Mouse (Mus musculus): ENCODE measurements around the gene C2cd5. TPM values are rescaled to one million over a fixed set of nuclear protein-coding genes. Genes with fewer than 3 reads are reported as not detected.
"Not testable (repeated sequence)": the region's sequence is repeated elsewhere in the genome, so short reads cannot be mapped to it uniquely, and the experiment has no call there.

C2cd5 gene
- total and polyA plus RNA-seq, 3 experiments = 19.1 to 22.3 (median 19.7) TPM

DNA sequence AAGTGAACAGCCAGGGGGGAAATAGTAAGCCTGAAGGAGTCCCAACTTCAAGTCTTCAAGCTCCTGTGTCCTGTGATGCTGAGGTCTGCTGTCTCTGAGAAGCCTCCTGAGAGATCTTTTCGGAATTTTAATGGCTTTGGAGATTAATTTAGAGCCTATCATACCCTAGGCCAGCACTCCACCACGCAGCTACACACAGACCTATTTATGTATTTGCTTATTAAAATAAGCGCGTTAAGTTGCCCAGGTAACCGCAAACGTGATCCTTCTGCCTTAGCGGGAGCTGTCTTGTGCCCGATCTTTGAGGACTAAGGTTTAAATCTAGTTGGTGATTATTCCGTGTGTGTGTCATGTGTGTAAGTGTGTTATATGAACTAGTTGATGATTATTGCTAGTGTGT, 43.4 kb upstream of the C2cd5 start:
- H3K9ac ChIP-seq (ENCODE audit: insufficient read depth, low read depth) = no peak overlapping the region
- no peak for DNase-seq (ENCODE audit: extremely low read depth)
- no peak overlapping the region for H3K27ac ChIP-seq (ENCODE audit: insufficient read depth, low read depth)
- no peak for TF ChIP-seq USF2 (conservative IDR thresholded peaks at IDR 0.05; ENCODE audit: low read depth, low read length)
- TF ChIP-seq JUND (conservative IDR thresholded peaks at IDR 0.05; ENCODE audit: low read depth, low read length) = no peak
- no peak for TF ChIP-seq TCF12 (IDR thresholded peaks at IDR 0.05; ENCODE audit: low read depth, low read length)
- no peak for TF ChIP-seq ZC3H11A (IDR thresholded peaks at IDR 0.05; ENCODE audit: low read depth, low read length)
- TF ChIP-seq TBP (conservative IDR thresholded peaks at IDR 0.05; ENCODE audit: low read depth, low read length) = no peak
- TF ChIP-seq MAX (IDR thresholded peaks at IDR 0.05; ENCODE audit: low read length) = no peak
- TF ChIP-seq CHD1 (IDR thresholded peaks at IDR 0.05; ENCODE audit: low read depth, low read length) = no peak
- TF ChIP-seq USF1 (IDR thresholded peaks at IDR 0.05; ENCODE audit: low read depth, low read length) = no peak
- TF ChIP-seq E2F4 (IDR thresholded peaks at IDR 0.05; ENCODE audit: insufficient replicate concordance, low read depth, low read length) = no peak
- TF ChIP-seq ZNF384 (IDR thresholded peaks at IDR 0.05; ENCODE audit: low read depth, low read length) = no peak
- no peak for TF ChIP-seq ELF1 (IDR thresholded peaks at IDR 0.05; ENCODE audit: low read depth, low read length)
- no peak for TF ChIP-seq CHD2 (IDR thresholded peaks at IDR 0.05; ENCODE audit: low read length)
- no peak for TF ChIP-seq SMC3 (IDR thresholded peaks at IDR 0.05; ENCODE audit: low read depth, low read length)
- H3K27me3 ChIP-seq (replicated peaks) = no peaks in the 10 kb centered on the region
- H3K4me3 ChIP-seq (replicated peaks in 1 of 3; ENCODE audit: low read depth in 2 of 3, low read length in 2 of 3, poor library complexity in 1 of 3) = no peak overlapping the region
- in situ Hi-C loops (cut with MboI; ENCODE audit: low pct_ligation_motif_present, low pct_unique_long_range_greater_than_20kb, low sequenced_read_pairs) (no loop called here), dilution Hi-C loops (cut with MboI; ENCODE audit: extremely low pct_ligation_motif_present, extremely low pct_unique_long_range_greater_than_20kb, low sequenced_read_pairs) (no loop called here)
- H3K4me1 ChIP-seq (ENCODE audit: control insufficient read depth in 1 of 2, insufficient read depth in 2 of 2) = no peaks in the 10 kb centered on the region
- H3K79me2 ChIP-seq (replicated peaks; ENCODE audit: control insufficient read depth, extremely low read depth, insufficient read depth, poor library complexity, severe bottlenecking) = no peaks in the 10 kb centered on the region
- no peak overlapping the region for H3K4me2 ChIP-seq (ENCODE audit: insufficient read depth, low read depth, poor library complexity, severe bottlenecking)
- H3K9me3 ChIP-seq (replicated peaks; ENCODE audit: low read length) = peaks cover 4% of the 10 kb centered on the region
- no peaks in the 10 kb centered on the region for H3K36me3 ChIP-seq (replicated peaks in 1 of 2; ENCODE audit: control insufficient read depth in 1 of 2, insufficient read depth in 1 of 2, low read length in 1 of 2)

DNA sequence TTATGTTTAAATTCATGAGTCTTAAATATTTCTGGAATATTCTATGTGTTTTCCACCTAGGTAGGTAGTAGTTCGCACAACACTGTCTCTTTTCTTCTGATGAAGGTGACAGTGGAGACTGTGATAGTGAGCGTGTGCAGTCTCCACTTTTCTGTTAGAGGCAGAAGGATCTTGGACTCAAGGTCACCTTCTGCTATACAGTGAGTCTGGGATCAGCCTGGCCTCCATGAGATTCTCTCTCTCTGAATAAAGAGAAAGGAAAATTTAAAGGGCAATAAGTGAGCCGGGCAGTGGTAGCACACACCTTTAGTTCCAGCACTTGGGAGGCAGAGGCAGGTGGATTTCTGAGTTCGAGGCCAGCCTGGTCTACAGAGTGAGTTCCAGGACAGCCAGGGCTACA, 42.9 kb upstream of the C2cd5 start:
- H3K4me3 ChIP-seq (replicated peaks in 1 of 3; ENCODE audit: low read depth in 2 of 3, low read length in 2 of 3, poor library complexity in 1 of 3) = no peak overlapping the region
- in situ Hi-C loops (cut with MboI; ENCODE audit: low pct_ligation_motif_present, low pct_unique_long_range_greater_than_20kb, low sequenced_read_pairs) (no loop called here), dilution Hi-C loops (cut with MboI; ENCODE audit: extremely low pct_ligation_motif_present, extremely low pct_unique_long_range_greater_than_20kb, low sequenced_read_pairs) (no loop called here)
- H3K36me3 ChIP-seq (replicated peaks in 1 of 2; ENCODE audit: control insufficient read depth in 1 of 2, insufficient read depth in 1 of 2, low read length in 1 of 2) = no peaks in the 10 kb centered on the region
- H3K27me3 ChIP-seq (replicated peaks) = no peaks in the 10 kb centered on the region
- H3K9ac ChIP-seq (ENCODE audit: insufficient read depth, low read depth) = no peak overlapping the region
- TF ChIP-seq UBTF (IDR thresholded peaks at IDR 0.05; ENCODE audit: low read depth, low read length) = no peak
- TF ChIP-seq SMC3 (IDR thresholded peaks at IDR 0.05; ENCODE audit: low read depth, low read length) = no peak
- TF ChIP-seq IRF4 (IDR thresholded peaks at IDR 0.05; ENCODE audit: low read depth, low read length) = no peak
- no peak for TF ChIP-seq RAD21 (IDR thresholded peaks at IDR 0.05; ENCODE audit: low read depth, low read length)
- TF ChIP-seq ZMIZ1 (IDR thresholded peaks at IDR 0.05; ENCODE audit: low read depth, low read length) = no peak
- TF ChIP-seq CHD1 (IDR thresholded peaks at IDR 0.05; ENCODE audit: low read depth, low read length) = no peak
- no peak for TF ChIP-seq PAX5 (IDR thresholded peaks at IDR 0.05; ENCODE audit: low read length)
- TF ChIP-seq MEF2A (IDR thresholded peaks at IDR 0.05; ENCODE audit: borderline replicate concordance, low read depth, low read length) = no peak
- no peak for TF ChIP-seq MAZ (IDR thresholded peaks at IDR 0.05; ENCODE audit: low read depth, low read length)
- no peak for TF ChIP-seq MAX (IDR thresholded peaks at IDR 0.05; ENCODE audit: low read length)
- no peak for TF ChIP-seq POLR2A (IDR thresholded peaks at IDR 0.05; ENCODE audit: low read depth, low read length)
- no peak for TF ChIP-seq JUND (conservative IDR thresholded peaks at IDR 0.05; ENCODE audit: low read depth, low read length)
- no peak for TF ChIP-seq USF2 (conservative IDR thresholded peaks at IDR 0.05; ENCODE audit: low read depth, low read length)
- TF ChIP-seq KAT2A (IDR thresholded peaks at IDR 0.05; ENCODE audit: insufficient replicate concordance, low read length) = no peak
- no peak overlapping the region for H3K27ac ChIP-seq (ENCODE audit: insufficient read depth, low read depth)
- no peaks in the 10 kb centered on the region for H3K4me1 ChIP-seq (ENCODE audit: control insufficient read depth in 1 of 2, insufficient read depth in 2 of 2)
- DNase-seq (ENCODE audit: extremely low read depth) = no peak
- peaks cover 4% of the 10 kb centered on the region for H3K9me3 ChIP-seq (replicated peaks; ENCODE audit: low read length)
- no peaks in the 10 kb centered on the region for H3K79me2 ChIP-seq (replicated peaks; ENCODE audit: control insufficient read depth, extremely low read depth, insufficient read depth, poor library complexity, severe bottlenecking)
- no peak overlapping the region for H3K4me2 ChIP-seq (ENCODE audit: insufficient read depth, low read depth, poor library complexity, severe bottlenecking)

DNA sequence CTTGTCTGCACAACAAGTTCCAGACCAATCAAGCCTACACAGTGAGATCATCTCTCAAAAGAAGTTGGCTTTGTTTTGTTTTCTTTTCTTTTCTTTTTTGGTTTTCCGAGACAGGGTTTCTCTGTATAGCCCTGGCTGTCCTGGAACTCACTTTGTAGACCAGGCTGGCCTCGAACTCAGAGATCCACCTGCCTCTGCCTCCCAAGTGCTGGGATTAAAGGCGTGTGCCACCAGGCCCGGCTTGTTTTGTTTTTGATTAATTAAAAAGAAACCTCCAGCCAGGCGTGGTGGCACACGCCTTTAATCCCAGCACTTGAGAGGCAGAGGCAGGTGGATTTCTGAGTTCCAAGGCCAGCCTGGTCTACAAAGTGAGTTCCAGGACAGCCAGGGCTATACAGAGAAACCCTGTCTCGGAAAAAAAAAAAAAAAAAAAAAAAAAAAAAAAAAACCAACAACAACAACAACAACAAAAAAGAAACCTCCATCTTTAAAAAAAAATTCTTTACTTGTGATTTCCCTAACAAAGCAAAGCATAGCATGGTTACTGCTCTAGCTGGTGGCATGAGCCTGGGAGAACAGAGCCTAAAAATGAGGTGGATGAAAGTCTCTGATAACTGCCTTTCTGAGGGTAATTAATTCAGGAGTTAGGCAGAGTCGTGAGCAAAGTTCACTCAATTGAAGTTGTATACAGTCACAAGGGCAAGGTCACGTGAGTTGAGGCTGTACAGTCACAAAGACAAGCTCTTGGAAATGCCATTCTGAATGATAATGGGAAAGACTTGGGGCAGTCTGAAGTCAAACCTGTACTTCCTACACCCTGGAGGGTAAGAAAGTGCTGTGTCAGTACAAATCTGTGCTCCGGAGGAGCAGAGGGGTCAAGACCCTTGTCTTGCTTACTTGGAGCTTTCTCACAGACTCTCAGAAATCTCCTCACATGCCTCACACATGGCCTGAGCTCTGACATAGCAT, 42.0 kb upstream of the C2cd5 start:
- DNase-seq (ENCODE audit: extremely low read depth); H3K27me3 ChIP-seq (replicated peaks); H3K9ac ChIP-seq (ENCODE audit: insufficient read depth, low read depth); H3K4me2 ChIP-seq (ENCODE audit: insufficient read depth, low read depth, poor library complexity, severe bottlenecking); in situ Hi-C loops (cut with MboI; ENCODE audit: low pct_ligation_motif_present, low pct_unique_long_range_greater_than_20kb, low sequenced_read_pairs); dilution Hi-C loops (cut with MboI; ENCODE audit: extremely low pct_ligation_motif_present, extremely low pct_unique_long_range_greater_than_20kb, low sequenced_read_pairs); H3K9me3 ChIP-seq (replicated peaks; ENCODE audit: low read length); H3K4me3 ChIP-seq (replicated peaks in 1 of 3; ENCODE audit: low read depth in 2 of 3, low read length in 2 of 3, poor library complexity in 1 of 3); H3K4me1 ChIP-seq (ENCODE audit: control insufficient read depth in 1 of 2, insufficient read depth in 2 of 2); H3K79me2 ChIP-seq (replicated peaks; ENCODE audit: control insufficient read depth, extremely low read depth, insufficient read depth, poor library complexity, severe bottlenecking); H3K36me3 ChIP-seq (replicated peaks in 1 of 2; ENCODE audit: control insufficient read depth in 1 of 2, insufficient read depth in 1 of 2, low read length in 1 of 2); H3K27ac ChIP-seq (ENCODE audit: insufficient read depth, low read depth): not testable (repeated sequence)

Data from CH12.LX (cell line).